Mouse (Mus musculus): ENCODE measurements around the gene Rbm48.

Gene Rbm48

GRCm38 (mm10) chr5:3554198-3554597, 42.2 kb downstream of the Rbm48 start:
- DNase-seq (ENCODE audit: inconsistent age in 2 of 2, low spot score in 1 of 2) = no peak

GRCm38 (mm10) chr5:3551481-3551880, 44.9 kb downstream of the Rbm48 start:
- DNase-seq (ENCODE audit: inconsistent age in 2 of 2, low spot score in 1 of 2) = no peak

GRCm38 (mm10) chr5:3546226-3546625, 50.2 kb downstream of the Rbm48 start:
- DNase-seq (ENCODE audit: inconsistent age in 2 of 2, low spot score in 1 of 2) = no peak

- no peak for DNase-seq (ENCODE audit: inconsistent age in 2 of 2, low spot score in 1 of 2)
Measured at GRCm38 (mm10) chr5:3544480-3544769, 52.0 kb downstream of the Rbm48 start.

- DNase-seq (ENCODE audit: inconsistent age in 2 of 2, low spot score in 1 of 2) = peak; percentile 95 to 99
Measured at GRCm38 (mm10) chr5:3543629-3544479, 52.5 kb downstream of the Rbm48 start, which contains the start of gene Fam133b. TSS of gene Fam133b (plus strand) at chr5:3543833.

GRCm38 (mm10) chr5:3541871-3542270, 54.5 kb downstream of the Rbm48 start:
- DNase-seq (ENCODE audit: inconsistent age in 2 of 2, low spot score in 1 of 2) = no peak

- peak in 1 of 2 experiments; percentile 67 for DNase-seq (ENCODE audit: inconsistent age in 2 of 2, low spot score in 1 of 2)
Measured at GRCm38 (mm10) chr5:3538505-3539472, 57.6 kb downstream of the Rbm48 start.

- peak in 1 of 2 experiments; percentile 59 for DNase-seq (ENCODE audit: inconsistent age in 2 of 2, low spot score in 1 of 2)
Measured at GRCm38 (mm10) chr5:3536592-3537212, 59.7 kb downstream of the Rbm48 start.

Data from adrenal gland, adult (tissue).